Mouse (Mus musculus): ENCODE measurements at regions not wholly inside any gene's neighbourhood (a gene's known extent, or its start where the extent isn't known, plus 50 kb on each side); places are given as distances from the start of the nearest gene placed in this dataset.
A peak's percentile ranks its signal among the peaks of the same experiment; 100 is the strongest.

GRCm38 (mm10) chr16:86586044-86586443, 684.4 kb upstream of the Adamts5 start:
- no peak for ATAC-seq (ENCODE audit: poor library complexity, severe bottlenecking)

GRCm38 (mm10) chr16:86578281-86578680, 676.7 kb upstream of the Adamts5 start:
- no peak for ATAC-seq (ENCODE audit: poor library complexity, severe bottlenecking)

GRCm38 (mm10) chr16:86547465-86548043, 645.9 kb upstream of the Adamts5 start:
- no peak for ATAC-seq (ENCODE audit: poor library complexity, severe bottlenecking)

- no peak for ATAC-seq (ENCODE audit: poor library complexity, severe bottlenecking)
These were observed 645.3 kb upstream of the Adamts5 start for GRCm38 (mm10) chr16:86546905-86547304.

- ATAC-seq (ENCODE audit: poor library complexity, severe bottlenecking) = no peak
These were observed 642.5 kb upstream of the Adamts5 start for GRCm38 (mm10) chr16:86544121-86544520.

- no peak for ATAC-seq (ENCODE audit: poor library complexity, severe bottlenecking)
These were observed 634.9 kb upstream of the Adamts5 start for GRCm38 (mm10) chr16:86536479-86536878.

GRCm38 (mm10) chr16:86524135-86524534, 622.5 kb upstream of the Adamts5 start:
- ATAC-seq (ENCODE audit: poor library complexity, severe bottlenecking) = no peak

GRCm38 (mm10) chr16:86516935-86517334, 615.3 kb upstream of the Adamts5 start:
- no peak for ATAC-seq (ENCODE audit: poor library complexity, severe bottlenecking)

GRCm38 (mm10) chr16:86516144-86516543, 614.5 kb upstream of the Adamts5 start:
- no peak for ATAC-seq (ENCODE audit: poor library complexity, severe bottlenecking)

GRCm38 (mm10) chr16:86501074-86501952, 599.7 kb upstream of the Adamts5 start:
- no peak for ATAC-seq (ENCODE audit: poor library complexity, severe bottlenecking)

GRCm38 (mm10) chr16:86475145-86475544, 573.5 kb upstream of the Adamts5 start:
- ATAC-seq (ENCODE audit: poor library complexity, severe bottlenecking) = no peak

- no peak for ATAC-seq (ENCODE audit: poor library complexity, severe bottlenecking)
These were observed 571.6 kb upstream of the Adamts5 start for GRCm38 (mm10) chr16:86473059-86473740.

- no peak for ATAC-seq (ENCODE audit: poor library complexity, severe bottlenecking)
These were observed 559.4 kb upstream of the Adamts5 start for GRCm38 (mm10) chr16:86461073-86461472.

GRCm38 (mm10) chr16:86456649-86457048, 555.0 kb upstream of the Adamts5 start:
- no peak for ATAC-seq (ENCODE audit: poor library complexity, severe bottlenecking)

- no peak for ATAC-seq (ENCODE audit: poor library complexity, severe bottlenecking)
These were observed 553.2 kb upstream of the Adamts5 start for GRCm38 (mm10) chr16:86454810-86455209.

GRCm38 (mm10) chr16:86454031-86454430, 552.4 kb upstream of the Adamts5 start:
- no peak for ATAC-seq (ENCODE audit: poor library complexity, severe bottlenecking)

- no peak for ATAC-seq (ENCODE audit: poor library complexity, severe bottlenecking)
These were observed 547.0 kb upstream of the Adamts5 start for GRCm38 (mm10) chr16:86448478-86449160.

GRCm38 (mm10) chr16:86419458-86419857, 517.8 kb upstream of the Adamts5 start:
- ATAC-seq (ENCODE audit: poor library complexity, severe bottlenecking) = peak; percentile 47; the same call in 1 of the 2 replicates

- ATAC-seq (ENCODE audit: poor library complexity, severe bottlenecking) = no peak
These were observed 502.7 kb upstream of the Adamts5 start for GRCm38 (mm10) chr16:86404309-86404708.

GRCm38 (mm10) chr16:86401381-86401780, 499.8 kb upstream of the Adamts5 start:
- ATAC-seq (ENCODE audit: poor library complexity, severe bottlenecking) = no peak

- ATAC-seq (ENCODE audit: poor library complexity, severe bottlenecking) = no peak
These were observed 497.7 kb upstream of the Adamts5 start for GRCm38 (mm10) chr16:86399288-86399687.

All from megakaryocyte, adult 5-6 weeks (primary cell).